Mouse (Mus musculus) skeletal muscle tissue, adult 2 months (tissue): Measurements from ENCODE around the gene Spesp1.

Source experiments
- DNase-seq: peaks from one replicate; pipeline ENCODE4 v3.0.0-alpha.2; 2012; ENCODE audit warnings: low read depth, low spot score

Spesp1 gene

GRCm38 (mm10) chr9:62245612-62246379, 36.2 kb downstream of the Spesp1 start:
- no peak for DNase-seq

GRCm38 (mm10) chr9:62244612-62245010, 37.4 kb downstream of the Spesp1 start:
- no peak for DNase-seq

GRCm38 (mm10) chr9:62243991-62244611, 37.9 kb downstream of the Spesp1 start:
- peak; percentile 70 for DNase-seq

GRCm38 (mm10) chr9:62240036-62240435, 42.0 kb downstream of the Spesp1 start:
- DNase-seq: no peak

- no peak for DNase-seq
Measured at GRCm38 (mm10) chr9:62237381-62237980, 44.5 kb downstream of the Spesp1 start.

- no peak for DNase-seq
Measured at GRCm38 (mm10) chr9:62235501-62235900, 46.5 kb downstream of the Spesp1 start.

- no peak for DNase-seq
Measured at GRCm38 (mm10) chr9:62232649-62233048, 49.4 kb downstream of the Spesp1 start.

GRCm38 (mm10) chr9:62231046-62231445, 51.0 kb downstream of the Spesp1 start:
- DNase-seq: no peak

GRCm38 (mm10) chr9:62229985-62230384, 52.0 kb downstream of the Spesp1 start:
- DNase-seq: no peak

GRCm38 (mm10) chr9:62222481-62222880, 59.5 kb downstream of the Spesp1 start:
- no peak for DNase-seq

GRCm38 (mm10) chr9:62222029-62222428, 60.0 kb downstream of the Spesp1 start:
- no peak for DNase-seq
